Comparison of ENCODE assay signal across 25 mouse cellular contexts in genomic region chr9:64548332-64548731, GRCm38 (mm10).
"Had no signal": no experiment of that assay in that cellular context is flagged by ENCODE, and none has a peak within 500 bp of the region (broad histone marks: within the 10 kb centered on the region; RNA-seq: fewer than 3 reads in every experiment).

No protein-coding gene starts in this region.

- H3K9me3 ChIP-seq: heart, embryonic 10.5 days; heart, embryonic 12.5 days; hindbrain, embryonic 10.5 days; hindbrain, embryonic 12.5 days; intestine, embryonic 15.5 days; limb, embryonic 13.5 days; limb, embryonic 15.5 days; liver, embryonic 12.5 days had no signal

- H3K36me3 ChIP-seq: heart, embryonic 10.5 days; heart, embryonic 12.5 days; hindbrain, embryonic 10.5 days; hindbrain, embryonic 12.5 days; intestine, embryonic 15.5 days; limb, embryonic 13.5 days; limb, embryonic 15.5 days; liver, embryonic 12.5 days had no signal

- DNase-seq: gastrocnemius, adult 2 months; gastrocnemius, postnatal 10 days; gastrocnemius, postnatal 25 days; heart, adult 18-20 months; heart, postnatal 10 days; heart, postnatal 4 days; kidney, adult 18-20 months; kidney, adult 8-10 months; kidney, postnatal 10 days; kidney, postnatal 25 days; kidney, postnatal 4 days; left cerebral cortex, postnatal 4 days had no signal

- H3K27me3 ChIP-seq: hindbrain, embryonic 12.5 days; intestine, embryonic 15.5 days; limb, embryonic 13.5 days; limb, embryonic 15.5 days had no signal

- H3K4me3 ChIP-seq: gastrocnemius, adult 2 months; heart, embryonic 10.5 days; heart, embryonic 12.5 days; hindbrain, embryonic 10.5 days; hindbrain, embryonic 12.5 days; intestine, embryonic 15.5 days; layer of hippocampus, adult 2 months; limb, embryonic 13.5 days; limb, embryonic 15.5 days; liver, embryonic 12.5 days had no signal

- H3K9ac ChIP-seq: heart, embryonic 12.5 days; hindbrain, embryonic 12.5 days; hindbrain, embryonic 14.5 days; intestine, embryonic 15.5 days; limb, embryonic 13.5 days; limb, embryonic 15.5 days; liver, embryonic 12.5 days had no signal

- ATAC-seq: hindbrain, embryonic 16.5 days; inflammation-experienced regulatory T-cells, adult 6 months; intestine, embryonic 15.5 days; intestine, postnatal 0 days; liver, embryonic 12.5 days had no signal

- H3K27ac ChIP-seq: gastrocnemius, adult 2 months; heart, embryonic 10.5 days; hindbrain, embryonic 10.5 days; hindbrain, embryonic 12.5 days; hindbrain, embryonic 14.5 days; intestine, embryonic 15.5 days; layer of hippocampus, adult 2 months; limb, embryonic 13.5 days; limb, embryonic 15.5 days; liver, embryonic 12.5 days had no signal

- H3K4me1 ChIP-seq: intestine, embryonic 15.5 days; limb, embryonic 13.5 days had no signal

- H3K4me2 ChIP-seq: heart, embryonic 12.5 days; hindbrain, embryonic 12.5 days; hindbrain, embryonic 14.5 days; intestine, embryonic 15.5 days; limb, embryonic 13.5 days; limb, embryonic 15.5 days; liver, embryonic 12.5 days had no signal
